Mouse (Mus musculus) embryo, embryonic 9.5 days (tissue): ENCODE data around the gene A830031A19Rik.

Experiments used
- DNase-seq: peaks from one replicate; pipeline ENCODE4 v3.0.0-alpha.2; 2017; ENCODE audit errors: extremely low spot score

The A830031A19Rik gene

GRCm38 (mm10) chr11:24095656-24096353 lies 21.0 kb upstream of the A830031A19Rik start:
- no peak for DNase-seq

- no peak for DNase-seq
Observed at GRCm38 (mm10) chr11:24095236-24095635, 20.4 kb upstream of the A830031A19Rik start.

- no peak for DNase-seq
Observed at GRCm38 (mm10) chr11:24094086-24094487, 19.2 kb upstream of the A830031A19Rik start.

GRCm38 (mm10) chr11:24092618-24093017 lies 17.8 kb upstream of the A830031A19Rik start:
- no peak for DNase-seq

GRCm38 (mm10) chr11:24091393-24092080 lies 16.7 kb upstream of the A830031A19Rik start:
- no peak for DNase-seq

GRCm38 (mm10) chr11:24090443-24090842 lies 15.6 kb upstream of the A830031A19Rik start:
- DNase-seq, result no peak

- no peak for DNase-seq
Observed at GRCm38 (mm10) chr11:24087069-24087468, 12.2 kb upstream of the A830031A19Rik start.

- no peak for DNase-seq
Observed at GRCm38 (mm10) chr11:24085986-24086385, 11.1 kb upstream of the A830031A19Rik start.

GRCm38 (mm10) chr11:24084590-24084989 lies 9.7 kb upstream of the A830031A19Rik start:
- no peak for DNase-seq

GRCm38 (mm10) chr11:24084077-24084476 lies 9.2 kb upstream of the A830031A19Rik start:
- DNase-seq, result no peak

GRCm38 (mm10) chr11:24083423-24083822 lies 8.6 kb upstream of the A830031A19Rik start:
- DNase-seq, result no peak

- no peak for DNase-seq
Observed at GRCm38 (mm10) chr11:24083076-24083405, 8.2 kb upstream of the A830031A19Rik start.

- DNase-seq, result peak; percentile 26
Observed at GRCm38 (mm10) chr11:24082385-24083075, 7.7 kb upstream of the A830031A19Rik start.

GRCm38 (mm10) chr11:24081687-24082384 lies 7.0 kb upstream of the A830031A19Rik start:
- DNase-seq, result peak; percentile 81

GRCm38 (mm10) chr11:24081016-24081686 lies 6.3 kb upstream of the A830031A19Rik start:
- DNase-seq, result peak; percentile 81

- no peak for DNase-seq
Observed at GRCm38 (mm10) chr11:24080541-24080940, 5.7 kb upstream of the A830031A19Rik start.

- DNase-seq, result peak; percentile 78
Observed at GRCm38 (mm10) chr11:24079392-24080391, 4.8 kb upstream of the A830031A19Rik start.

GRCm38 (mm10) chr11:24078706-24079316 lies 4.0 kb upstream of the A830031A19Rik start:
- DNase-seq, result peak; percentile 70

GRCm38 (mm10) chr11:24077795-24078705 lies 3.2 kb upstream of the A830031A19Rik start, which contains the start of gene Bcl11a:
Gene Bcl11a (plus strand): TSS chr11:24078056.
- peak; percentile 88 for DNase-seq
